Mouse (Mus musculus) heart, embryonic 11.5 days (tissue): Measurements from ENCODE around the gene Slc18b1. TPM values are rescaled to one million over a fixed set of nuclear protein-coding genes. Genes with fewer than 3 reads are reported as not detected.

Source experiments
- ATAC-seq: fragments of 200-750 bp; cut with Nextera tagmentation; replicated peaks from 2 replicates; pipeline ENCODE4 v1.8.0; 2017; ENCODE audit warnings: moderate library complexity; ENCODE audit not compliant: insufficient number of reproducible peaks, low FRiP score, low TSS enrichment
- H3K27ac ChIP-seq: fragments of 300-500 bp; sonication (generic); 2 replicates; pipeline ENCODE4 v1.5.1; 2014; ENCODE audit warnings: mild to moderate bottlenecking, low read depth, low read length
- H3K27me3 ChIP-seq: fragments of 300-500 bp; sonication (generic); 2 replicates; pipeline ENCODE4 v1.6.1; 2014; ENCODE audit warnings: mild to moderate bottlenecking, low read length, mixed read lengths; ENCODE audit not compliant: control insufficient read depth, insufficient read depth
- H3K36me3 ChIP-seq: fragments of 300-500 bp; sonication (generic); 2 replicates; pipeline ENCODE4 v1.6.1; 2014; ENCODE audit warnings: mild to moderate bottlenecking, low read length, moderate library complexity, mixed read lengths; ENCODE audit not compliant: control insufficient read depth, insufficient read depth
- H3K4me1 ChIP-seq: fragments of 300-500 bp; sonication (generic); 2 replicates; pipeline ENCODE4 v1.6.1; 2014; ENCODE audit warnings: low read length; ENCODE audit not compliant: control insufficient read depth, insufficient read depth
- H3K4me2 ChIP-seq: fragments of 300-500 bp; sonication (generic); 2 replicates; pipeline ENCODE4 v1.6.1; 2014; ENCODE audit warnings: mild to moderate bottlenecking, moderate library complexity
- H3K4me3 ChIP-seq: fragments of 300-500 bp; sonication (generic); 2 replicates; pipeline ENCODE4 v1.5.1; 2014; ENCODE audit warnings: low read depth, low read length
- H3K9ac ChIP-seq: fragments of 300-500 bp; sonication (generic); 2 replicates; pipeline ENCODE4 v1.6.1; 2014; ENCODE audit warnings: mild to moderate bottlenecking, low read depth, low read length, moderate library complexity
- H3K9me3 ChIP-seq: fragments of 300-500 bp; sonication (generic); replicated peaks from 2 replicates; pipeline ENCODE4 v1.6.1; 2016; ENCODE audit warnings: low read length; ENCODE audit not compliant: control insufficient read depth
- WGBS: fragments of 180-500 bp; shearing (Covaris S2); extraction: QIAGEN DNeasy Blood & Tissue Kit; methylation state at CpG from one replicate; pipeline ENCODE4 v1.1.7; 2014; ENCODE audit not compliant: insufficient replicate concordance; 5-methylcytosine and 5-hydroxymethylcytosine counted together
- polyA plus RNA-seq: library from polyadenylated mRNA; unstranded; fragments of >200 nt; fragmentation: Nextera tagmentation; extraction: Ambion mirVana; gene quantifications from 2 replicates; pipeline ENCODE4 v1.2.1, GENCODE M21; 2014

Gene Slc18b1
- polyA plus RNA-seq, 1 experiment from 2014 or later = 8.1 TPM

- 80% methylated on average over 1 of the region's 1 CpGs for WGBS
- Histone ChIP-seq H3K9me3 (no peaks in the 10 kb centered on the region), H3K4me3 (no peak overlapping the region), H3K27me3 (no peaks in the 10 kb centered on the region), H3K36me3 (peaks cover 2% of the 10 kb centered on the region; the same call in 1 of the 2 replicates), H3K4me2 (no peak overlapping the region), H3K27ac (no peak overlapping the region), H3K9ac (no peak overlapping the region), H3K4me1 (0 out of 2 replicates have a peak, but pooled peaks cover 3% of the 10 kb centered on the region)
- ATAC-seq = no peak
Measured at GRCm38 (mm10) chr10:23798142-23798541, 1.4 kb downstream of the Slc18b1 start.

- H3K27ac ChIP-seq = no peak overlapping the region
- no peaks in the 10 kb centered on the region for H3K27me3 ChIP-seq
- no peak overlapping the region for H3K4me2 ChIP-seq
- peaks cover 4% of the 10 kb centered on the region; the same call in 1 of the 2 replicates for H3K36me3 ChIP-seq
- no peak overlapping the region for H3K4me3 ChIP-seq
- ATAC-seq = no peak
- H3K9me3 ChIP-seq = no peaks in the 10 kb centered on the region
- WGBS = 48% methylated on average over 3 of the region's 3 CpGs
- 0 out of 2 replicates have a peak, but pooled peaks cover 3% of the 10 kb centered on the region for H3K4me1 ChIP-seq
- H3K9ac ChIP-seq = no peak overlapping the region
Measured at GRCm38 (mm10) chr10:23799933-23800332, 3.1 kb downstream of the Slc18b1 start.

- Histone ChIP-seq H3K4me3 (no peak overlapping the region), H3K4me1 (no peaks in the 10 kb centered on the region), H3K27ac (no peak overlapping the region), H3K27me3 (no peaks in the 10 kb centered on the region), H3K4me2 (no peak overlapping the region), H3K9ac (no peak overlapping the region), H3K9me3 (no peaks in the 10 kb centered on the region), H3K36me3 (peaks cover 4% of the 10 kb centered on the region; the same call in 1 of the 2 replicates)
- no peak for ATAC-seq
- WGBS = 53% methylated on average over 3 of the region's 3 CpGs
Measured at GRCm38 (mm10) chr10:23802911-23803310, 6.1 kb downstream of the Slc18b1 start.

- WGBS = 68% methylated on average over 3 of the region's 3 CpGs
Measured at GRCm38 (mm10) chr10:23804665-23805064, 7.9 kb downstream of the Slc18b1 start.

GRCm38 (mm10) chr10:23806201-23806600, 9.4 kb downstream of the Slc18b1 start:
- H3K9ac ChIP-seq = no peak overlapping the region
- no peaks in the 10 kb centered on the region for H3K27me3 ChIP-seq
- no peak overlapping the region for H3K27ac ChIP-seq
- WGBS = 50% methylated on average over 4 of the region's 4 CpGs
- H3K4me3 ChIP-seq = no peak overlapping the region
- no peaks in the 10 kb centered on the region for H3K9me3 ChIP-seq
- H3K36me3 ChIP-seq = peaks cover 4% of the 10 kb centered on the region; the same call in 1 of the 2 replicates
- no peak overlapping the region for H3K4me2 ChIP-seq
- no peak for ATAC-seq
- no peaks in the 10 kb centered on the region for H3K4me1 ChIP-seq

More at GRCm38 (mm10) chr10:23804665-23805064, 7.9 kb downstream of the Slc18b1 start:
- H3K4me3 ChIP-seq = no peak overlapping the region
- no peaks in the 10 kb centered on the region for H3K27me3 ChIP-seq
- no peak overlapping the region for H3K9ac ChIP-seq
- no peaks in the 10 kb centered on the region for H3K9me3 ChIP-seq
- no peak overlapping the region for H3K4me2 ChIP-seq
- no peak overlapping the region for H3K27ac ChIP-seq
- ATAC-seq = no peak
- H3K36me3 ChIP-seq = peaks cover 4% of the 10 kb centered on the region; the same call in 1 of the 2 replicates
- H3K4me1 ChIP-seq = no peaks in the 10 kb centered on the region

GRCm38 (mm10) chr10:23811635-23812437, 15.1 kb downstream of the Slc18b1 start:
- H3K36me3 ChIP-seq = no peaks in the 10 kb centered on the region
- no peaks in the 10 kb centered on the region for H3K4me1 ChIP-seq
- ATAC-seq = no peak
- no peaks in the 10 kb centered on the region for H3K9me3 ChIP-seq
- no peak overlapping the region for H3K4me2 ChIP-seq
- no peaks in the 10 kb centered on the region for H3K27me3 ChIP-seq
- H3K4me3 ChIP-seq = no peak overlapping the region
- no peak overlapping the region for H3K9ac ChIP-seq
- no peak overlapping the region for H3K27ac ChIP-seq
- 67% methylated on average over 8 of the region's 12 CpGs for WGBS

GRCm38 (mm10) chr10:23812438-23812759, 15.6 kb downstream of the Slc18b1 start:
- Histone ChIP-seq H3K27me3 (no peaks in the 10 kb centered on the region), H3K27ac (no peak overlapping the region), H3K4me3 (no peak overlapping the region), H3K9ac (no peak overlapping the region), H3K4me1 (no peaks in the 10 kb centered on the region), H3K36me3 (no peaks in the 10 kb centered on the region), H3K9me3 (no peaks in the 10 kb centered on the region), H3K4me2 (no peak overlapping the region)
- no peak for ATAC-seq

- Histone ChIP-seq H3K9me3 (no peaks in the 10 kb centered on the region), H3K27me3 (no peaks in the 10 kb centered on the region), H3K4me1 (no peaks in the 10 kb centered on the region), H3K4me3 (no peak overlapping the region), H3K36me3 (no peaks in the 10 kb centered on the region), H3K9ac (no peak overlapping the region), H3K4me2 (no peak overlapping the region), H3K27ac (no peak overlapping the region)
- WGBS = 62% methylated on average over 11 of the region's 11 CpGs
- ATAC-seq = no peak
Measured at GRCm38 (mm10) chr10:23812852-23813766, 16.3 kb downstream of the Slc18b1 start.
